Mouse (Mus musculus) ES-E14 (cell line): ENCODE data around the gene Fam213a. TPM values are rescaled to one million over a fixed set of nuclear protein-coding genes. Genes with fewer than 3 reads are reported as not detected.

Experiments used
- DNase-seq: peaks from one replicate; pipeline ENCODE4 v3.0.0-alpha.2; 2013; ENCODE audit warnings: low read depth, low spot score
- H3K27ac ChIP-seq: 2 replicates; pipeline ENCODE4 v1.5.1; 2012; ENCODE audit warnings: low read depth, mild to moderate bottlenecking, low read length, moderate library complexity, mixed read lengths; ENCODE audit not compliant: poor library complexity, insufficient read depth, severe bottlenecking
- H3K36me3 ChIP-seq: 2 replicates; pipeline ENCODE4 v1.6.1; 2012; ENCODE audit warnings: mild to moderate bottlenecking, low read length, moderate library complexity, mixed read lengths; ENCODE audit not compliant: control insufficient read depth, poor library complexity, insufficient read depth, severe bottlenecking
- H3K4me1 ChIP-seq, 2 experiments: fragments of 150-350 bp in 1 of 2; sonication (generic) in 1 of 2; 2 replicates each; pipeline ENCODE4 v1.6.1; 2012; ENCODE audit warnings: low read length in 2 of 2, mild to moderate bottlenecking in 1 of 2, mixed read lengths in 1 of 2; ENCODE audit not compliant: control insufficient read depth in 2 of 2, insufficient read depth in 2 of 2, poor library complexity in 1 of 2
- H3K4me3 ChIP-seq, 2 experiments: fragments of 150-350 bp in 1 of 2; sonication (generic) in 1 of 2; 2 replicates each; pipeline ENCODE4 v1.5.1; 2012; ENCODE audit warnings: low read length in 2 of 2, low read depth in 1 of 2, mild to moderate bottlenecking in 1 of 2, mixed read lengths in 1 of 2; ENCODE audit not compliant: insufficient read depth in 1 of 2, poor library complexity in 1 of 2, severe bottlenecking in 1 of 2
- H3K9ac ChIP-seq: 2 replicates; pipeline ENCODE4 v1.6.1; 2012; ENCODE audit warnings: low read depth, mild to moderate bottlenecking, low read length, mixed read lengths; ENCODE audit not compliant: poor library complexity, insufficient read depth, severe bottlenecking
- H3K9me3 ChIP-seq: fragments of 150-350 bp; sonication (generic); 2 replicates; pipeline ENCODE4 v1.6.1; 2012; ENCODE audit warnings: low read depth, mild to moderate bottlenecking, low read length; ENCODE audit not compliant: control insufficient read depth, insufficient read depth
- CHD2 ChIP-seq: IDR thresholded peaks from 2 replicates; pipeline ENCODE4 v1.6.1; 2014; ENCODE audit warnings: mild to moderate bottlenecking, low read depth, low read length, inconsistent platforms
- HCFC1 ChIP-seq: IDR thresholded peaks from 2 replicates; pipeline ENCODE4 v1.6.1; 2012; ENCODE audit warnings: low read length, inconsistent platforms, borderline replicate concordance; ENCODE audit not compliant: insufficient read depth
- MAFK ChIP-seq: IDR thresholded peaks from 2 replicates; pipeline ENCODE4 v1.6.1; 2014; ENCODE audit warnings: mild to moderate bottlenecking, low read depth, low read length, inconsistent platforms; ENCODE audit not compliant: insufficient read depth
- ZC3H11A ChIP-seq: IDR thresholded peaks from 2 replicates; pipeline ENCODE4 v1.6.1; 2012; ENCODE audit warnings: low read depth, mild to moderate bottlenecking, inconsistent platforms, low read length, borderline replicate concordance
- ZNF384 ChIP-seq: IDR thresholded peaks from 2 replicates; pipeline ENCODE4 v1.6.1; 2012; ENCODE audit warnings: low read depth, low read length, inconsistent platforms
- in situ Hi-C, 2 experiments: fragments of 600-800 bp; cut with MboI; formaldehyde crosslinking; loops; one replicate each; pipeline ENCODE4 v1.15.1; 2025; ENCODE audit warnings: low sequenced_read_pairs in 2 of 2, inconsistent platforms in 1 of 2; ENCODE audit not compliant: unreplicated experiment in 2 of 2
- total RNA-seq: library from RNA; depleted of rRNA; stranded (reverse); fragments of 300-350 nt; gene quantifications from 2 replicates; pipeline ENCODE4 v1.2.3, GENCODE M21; 2012

Gene Fam213a
- total RNA-seq, 1 experiment: 13.6 TPM

DNA sequence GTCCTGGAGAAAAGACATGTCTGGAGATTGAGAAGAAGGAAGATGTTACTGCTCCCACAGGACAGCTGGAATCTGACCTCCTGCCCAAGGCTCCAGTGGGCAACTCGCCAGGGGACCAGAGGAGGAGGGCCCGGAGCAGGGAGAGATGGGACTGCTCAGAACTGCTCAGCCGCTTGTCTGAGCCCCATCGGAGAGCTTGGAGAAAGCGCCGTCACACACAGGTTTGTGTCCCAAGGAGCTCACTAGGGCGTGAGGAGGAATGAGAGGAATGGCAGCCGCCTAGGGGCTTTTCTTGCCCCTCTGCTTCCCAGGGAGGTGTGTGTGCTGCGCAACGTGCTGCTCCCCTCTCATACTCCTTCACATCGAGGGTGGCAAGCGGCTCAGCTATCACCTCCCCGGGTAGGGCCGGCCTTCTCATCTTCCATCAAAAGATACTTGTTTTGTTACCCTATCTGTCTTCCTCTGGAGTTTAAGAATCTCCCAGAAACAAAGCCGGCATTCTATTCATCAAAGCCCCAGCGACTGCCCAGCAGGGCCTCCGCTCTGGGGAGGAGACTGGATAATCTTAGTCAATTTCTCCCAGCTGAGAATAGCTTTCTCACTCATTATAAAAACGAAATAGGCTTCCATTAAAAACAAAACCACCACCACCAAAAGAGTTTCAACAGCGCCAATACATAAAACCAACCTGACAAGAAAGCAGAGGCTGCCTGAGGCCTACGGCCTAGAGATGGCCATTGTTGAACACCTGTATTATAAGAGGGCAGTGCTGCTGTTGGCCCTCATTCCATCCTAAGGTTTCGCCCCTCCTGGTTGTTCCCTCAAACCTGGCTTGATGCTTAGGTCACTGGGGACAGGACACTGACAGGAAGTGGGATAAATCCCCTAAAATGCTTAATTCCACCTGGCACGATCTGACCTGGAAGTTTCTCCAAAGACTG, 9.1 kb downstream of the Fam213a start:
- H3K9ac ChIP-seq: peak overlapping the region; percentile 1; the same call in 1 of the 2 replicates

DNA sequence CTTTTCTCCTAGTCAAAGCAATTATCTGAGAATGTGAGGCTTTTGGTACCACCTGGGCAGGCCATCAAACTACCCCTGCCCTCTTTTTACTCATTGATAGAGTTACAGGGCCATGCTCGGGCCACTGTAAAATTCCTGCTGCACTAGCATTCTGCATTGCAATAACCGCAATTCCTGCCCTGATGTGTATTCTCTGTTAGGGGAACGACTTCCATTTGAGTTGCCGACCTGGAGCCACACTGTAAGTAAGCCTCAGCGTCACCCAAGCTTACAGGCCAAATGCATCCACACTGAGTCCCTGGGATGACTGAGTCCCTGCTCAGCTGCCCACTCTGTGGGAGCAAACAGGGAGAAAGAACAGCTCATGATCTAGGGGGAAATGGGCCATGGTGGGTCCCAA, 12.0 kb downstream of the Fam213a start:
- in situ Hi-C loops: no loop called here
- Histone ChIP-seq H3K36me3 (no peaks in the 10 kb centered on the region), H3K4me1 (peaks cover 0 to 8% of the 10 kb centered on the region in 2 experiments; a peak in 1 of 4 replicates), H3K4me3 (no peak overlapping the region), H3K9ac (no peak overlapping the region), H3K9me3 (no peaks in the 10 kb centered on the region), H3K27ac (peak overlapping the region; percentile 37; the same call in 1 of the 2 replicates)
- DNase-seq: no peak
- no peak for TF ChIP-seq ZNF384
- no peak for TF ChIP-seq MAFK
- no peak for TF ChIP-seq HCFC1
- no peak for TF ChIP-seq ZC3H11A
- TF ChIP-seq CHD2: no peak

More for the DNA sequence above, 9.1 kb downstream of the Fam213a start:
- TF ChIP-seq ZNF384: no peak
- no peak for TF ChIP-seq MAFK
- TF ChIP-seq HCFC1: no peak
- no peak for TF ChIP-seq ZC3H11A
- no peak for TF ChIP-seq CHD2
- Histone ChIP-seq H3K4me1 (peaks cover 0 to 8% of the 10 kb centered on the region in 2 experiments; a peak in 1 of 4 replicates), H3K9me3 (no peaks in the 10 kb centered on the region), H3K27ac (no peak overlapping the region), H3K4me3 (no peak overlapping the region), H3K36me3 (no peaks in the 10 kb centered on the region)
- DNase-seq: no peak
- in situ Hi-C loops: no loop called here

DNA sequence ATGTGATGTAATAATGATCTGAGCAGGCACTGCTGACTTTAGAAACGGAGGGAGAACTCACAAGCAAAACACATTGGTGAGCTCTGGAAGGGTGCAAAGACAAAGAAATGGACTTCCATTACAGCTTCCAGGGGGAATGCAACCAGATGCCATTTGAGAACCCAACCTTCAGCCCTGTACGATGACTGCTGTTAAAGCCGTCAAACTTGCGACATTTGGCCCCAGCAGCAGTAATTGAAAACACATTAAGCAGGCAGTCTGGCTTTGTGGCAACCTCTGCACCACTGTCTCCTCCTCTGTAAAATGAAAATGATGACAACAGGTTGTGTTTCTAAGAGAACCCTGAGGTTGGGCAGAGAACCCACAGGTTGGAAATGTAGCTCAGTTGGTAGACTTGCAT, 12.8 kb downstream of the Fam213a start:
- Histone ChIP-seq H3K9ac (no peak overlapping the region), H3K36me3 (no peaks in the 10 kb centered on the region), H3K4me3 (no peak overlapping the region), H3K27ac (no peak overlapping the region), H3K9me3 (no peaks in the 10 kb centered on the region), H3K4me1 (peaks cover 0 to 8% of the 10 kb centered on the region in 2 experiments; a peak in 1 of 4 replicates)
- in situ Hi-C loops: no loop called here
- DNase-seq: no peak
- no peak for TF ChIP-seq MAFK
- TF ChIP-seq CHD2: no peak
- no peak for TF ChIP-seq HCFC1
- no peak for TF ChIP-seq ZC3H11A
- no peak for TF ChIP-seq ZNF384

DNA sequence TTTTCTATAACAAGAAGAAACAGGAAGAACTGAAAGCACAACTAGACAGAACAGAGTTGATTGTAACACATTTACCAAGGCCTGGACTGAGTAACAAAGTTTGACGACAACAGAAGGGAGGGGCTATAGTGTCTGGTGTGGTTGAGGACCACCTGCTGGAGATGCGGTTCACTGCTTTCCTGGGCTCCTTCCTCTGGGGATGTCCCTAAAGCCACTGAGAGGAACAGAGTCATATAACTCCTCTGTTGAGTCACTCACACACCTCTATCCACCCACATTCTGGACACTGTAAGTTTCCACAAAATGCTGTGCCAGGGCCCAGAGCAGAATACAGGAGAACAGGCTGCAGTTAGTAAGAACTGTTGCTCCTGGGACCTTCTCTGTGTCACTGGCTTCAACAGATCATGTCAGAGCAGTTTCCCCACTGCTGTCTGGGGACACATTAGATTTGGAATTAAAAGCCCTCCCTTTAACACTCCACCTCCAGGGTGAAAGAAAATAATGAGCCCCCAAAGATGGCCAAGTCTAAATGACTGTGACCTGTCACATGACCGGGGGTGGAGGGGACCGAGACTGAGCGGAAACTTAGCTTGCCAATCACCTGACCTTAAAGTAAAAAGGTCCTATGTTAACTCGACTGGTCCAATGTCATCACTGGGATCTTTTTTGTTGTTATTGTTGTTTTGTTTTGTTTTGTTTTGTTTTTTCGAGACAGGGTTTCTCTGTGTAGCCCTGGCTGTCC, 13.5 kb downstream of the Fam213a start:
- no peak for TF ChIP-seq ZC3H11A
- TF ChIP-seq ZNF384: no peak
- TF ChIP-seq CHD2: no peak
- TF ChIP-seq MAFK: no peak
- no peak for TF ChIP-seq HCFC1
- Histone ChIP-seq H3K9me3 (no peaks in the 10 kb centered on the region), H3K36me3 (no peaks in the 10 kb centered on the region), H3K4me3 (no peak overlapping the region), H3K27ac (no peak overlapping the region), H3K9ac (no peak overlapping the region), H3K4me1 (peaks cover 0 to 8% of the 10 kb centered on the region in 2 experiments; a peak in 1 of 4 replicates)
- in situ Hi-C loops: no loop called here
- no peak for DNase-seq
